Mouse (Mus musculus): ENCODE results near the gene Dnajc5.

Dnajc5 gene

DNA sequence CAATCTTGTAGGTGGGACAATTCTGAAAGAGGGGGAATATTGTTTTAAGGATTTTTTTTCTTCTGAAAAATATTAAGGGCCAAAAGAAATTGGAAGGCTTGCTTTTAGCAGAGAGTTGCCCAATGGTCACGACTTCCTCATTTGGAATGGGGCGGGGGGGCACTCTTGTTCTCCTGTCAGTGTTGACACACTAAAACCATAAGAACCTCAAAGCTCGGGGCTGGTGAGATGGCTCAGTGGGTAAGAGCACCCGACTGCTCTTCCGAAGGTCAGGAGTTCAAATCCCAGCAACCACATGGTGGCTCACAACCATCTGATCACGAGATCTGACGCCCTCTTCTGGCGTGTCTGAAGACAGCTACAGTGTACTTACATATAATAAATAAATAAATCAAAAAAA, 24.4 kb upstream of the Dnajc5 start:
- ChIA-PET CTCF (interaction anchor here (0.7 to 2.4 kb wide), 27 partner anchors 8 to 309 kb away, joined by 3 to 19 read pairs (median 5); partner anchors contain the start of genes Dnajc5 (in 2 of the 4), Ppdpf (in 2 of the 4) and Arfrp1 (in 1 of the 4)), POLR2A (interaction anchor here in 3 of 4 experiments (0.9 to 13.6 kb wide), 25 partner anchors 8 to 575 kb away, joined by 3 to 95 read pairs (median 6); partner anchors contain the start of genes Dnajc5 (in 3 of the 3), Arfrp1 (in 1 of the 3), Rtel1 (in 1 of the 3) and Stmn3 (in 1 of the 3))

DNA sequence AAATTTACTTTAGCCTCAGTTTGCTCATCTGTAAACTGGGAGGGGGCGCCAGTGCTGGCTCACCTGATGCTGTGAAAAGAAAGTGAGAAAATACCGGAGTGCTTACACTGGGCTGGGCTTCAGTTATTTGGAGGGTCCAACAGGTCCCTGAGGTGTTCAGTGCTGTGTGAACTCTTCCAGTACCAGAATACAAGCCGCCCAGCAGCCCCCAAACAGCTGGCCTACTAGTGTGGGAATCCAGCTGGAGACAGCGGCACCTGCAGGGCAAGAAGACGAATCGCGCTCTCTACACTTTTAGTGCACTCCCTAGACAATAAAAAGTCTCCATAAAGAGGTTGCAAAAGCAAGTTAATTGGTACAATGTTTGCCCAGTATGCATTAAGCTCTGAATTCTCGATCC, 24.0 kb upstream of the Dnajc5 start:
- POLR2A ChIA-PET, result interaction anchor here in 3 of 4 experiments (0.6 to 13.6 kb wide), 39 partner anchors 8 to 606 kb away, joined by 3 to 95 read pairs (median 5); partner anchors contain the start of genes Dnajc5 (in 3 of the 3), Zbtb46 (in 2 of the 3), Arfrp1 (in 1 of the 3) and Rtel1 (in 1 of the 3)
- CTCF ChIA-PET, result interaction anchor here (0.6 to 2.4 kb wide), 33 partner anchors 8 to 310 kb away, joined by 3 to 19 read pairs (median 4); partner anchors contain the start of genes Dnajc5 (in 2 of the 4), Ppdpf (in 2 of the 4) and Arfrp1 (in 1 of the 4)

DNA sequence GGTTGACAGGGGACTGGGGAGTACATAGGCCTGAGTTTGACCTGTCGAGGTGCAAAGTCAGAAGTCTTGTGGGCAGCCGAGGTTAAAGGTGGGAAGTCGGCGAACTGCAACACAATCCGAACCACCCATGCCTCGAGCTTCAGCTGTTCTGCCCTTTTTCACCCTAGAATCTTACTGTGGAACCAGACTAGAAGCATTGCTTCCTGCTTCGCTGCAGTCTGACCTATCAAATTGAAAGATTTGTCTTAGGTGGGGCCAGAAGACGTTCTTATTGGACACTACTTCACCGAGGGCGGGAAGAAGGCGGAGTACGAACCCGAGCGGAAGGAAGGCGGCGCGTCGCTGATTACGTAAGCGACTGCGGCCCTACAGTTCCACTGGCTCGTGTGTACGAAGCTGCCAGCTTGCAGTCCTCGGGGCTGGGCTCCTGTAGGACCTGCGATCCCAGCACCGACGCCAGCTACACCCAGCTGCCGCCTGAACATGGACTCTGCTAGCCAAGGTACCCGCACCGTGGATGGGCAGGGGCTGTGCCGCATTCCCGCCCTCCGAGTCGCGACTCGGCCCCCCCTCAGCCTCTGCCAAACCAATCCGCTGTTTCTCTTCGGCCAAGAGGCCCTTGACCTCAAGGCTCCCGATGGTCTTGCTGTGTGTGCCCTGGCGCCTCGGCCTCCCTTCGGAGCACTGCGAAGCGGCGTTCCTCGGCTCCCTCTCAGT, 23.3 kb upstream of the Dnajc5 start, which contains the start of gene Tpd52l2:
Tpd52l2 (plus strand) TSS at position 312 of the 717 bp plus-strand sequence.
- CTCF ChIA-PET, result interaction anchor here (0.6 to 2.4 kb wide), 32 partner anchors 8 to 310 kb away, joined by 3 to 19 read pairs (median 4); partner anchors contain the start of genes Dnajc5 (in 2 of the 4), Ppdpf (in 2 of the 4) and Arfrp1 (in 1 of the 4)
- POLR2A ChIA-PET, result interaction anchor here (0.6 to 13.6 kb wide), 49 partner anchors 8 to 607 kb away, joined by 3 to 95 read pairs (median 4); partner anchors contain the start of genes Dnajc5 (in 4 of the 4), Zbtb46 (in 2 of the 4), Arfrp1 (in 1 of the 4) and Rtel1 (in 1 of the 4)

- POLR2A ChIA-PET, result interaction anchor here (0.6 to 13.6 kb wide), 33 partner anchors 8 to 577 kb away, joined by 3 to 95 read pairs (median 5); partner anchors contain the start of genes Dnajc5 (in 4 of the 4), Arfrp1 (in 1 of the 4), Rtel1 (in 1 of the 4) and Samd10 (in 1 of the 4)
- CTCF ChIA-PET, result interaction anchor here in 3 of 4 experiments (0.6 to 2.4 kb wide), 17 partner anchors 10 to 311 kb away, joined by 3 to 19 read pairs (median 5); partner anchors contain the start of genes Dnajc5 (in 2 of the 3) and Ppdpf (in 2 of the 3)
Measured at GRCm38 (mm10) chr2:181497548-181497875, 22.8 kb upstream of the Dnajc5 start.

GRCm38 (mm10) chr2:181498644-181499043, 21.6 kb upstream of the Dnajc5 start:
- ChIA-PET CTCF (interaction anchor here in 2 of 4 experiments (0.5 to 0.8 kb wide), 2 partner anchors 13 to 21 kb away, joined by 3 to 5 read pairs; partner anchors contain the start of gene Dnajc5 (in 1 of the 2)), POLR2A (interaction anchor here in 3 of 4 experiments (0.6 to 13.6 kb wide), 10 partner anchors 9 to 178 kb away, joined by 3 to 95 read pairs (median 4); partner anchors contain the start of genes Dnajc5 (in 2 of the 3) and Zbtb46 (in 1 of the 3))

- ChIA-PET POLR2A (interaction anchor here in 2 of 4 experiments (2.1 to 3.0 kb wide), 2 partner anchors 11 to 12 kb away, joined by 10 to 16 read pairs; partner anchors contain the start of genes Dnajc5 (in 1 of the 2) and Tpd52l2 (in 1 of the 2)), CTCF (interaction anchor here in 1 of 4 experiments (1.0 kb wide), 1 partner anchor 56 kb away, joined by 4 read pairs; no protein-coding TSS in a partner anchor)
Measured at GRCm38 (mm10) chr2:181509191-181509590, 11.1 kb upstream of the Dnajc5 start.

DNA sequence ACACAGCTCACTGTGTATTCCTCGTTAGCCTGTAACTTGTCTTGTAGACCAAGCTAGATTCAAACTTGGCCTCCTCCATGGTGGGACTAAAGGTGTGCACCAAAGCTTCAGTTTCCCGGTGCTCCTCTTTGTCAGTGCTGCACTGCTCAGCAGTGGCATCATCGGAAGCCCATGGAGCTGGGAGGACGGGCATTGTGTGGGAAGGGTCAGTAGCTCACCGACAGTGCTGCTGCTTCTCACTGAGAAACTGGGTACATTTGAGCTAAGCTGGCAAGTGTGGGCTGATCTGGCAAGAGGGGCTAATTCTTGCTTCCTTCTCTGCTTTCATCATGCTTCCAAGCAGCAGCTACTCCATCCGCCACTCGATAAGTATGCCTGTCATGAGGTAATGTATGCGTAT, 9.1 kb upstream of the Dnajc5 start:
- CTCF ChIA-PET, result interaction anchor here in 1 of 4 experiments (1.7 kb wide), 1 partner anchor 12 kb away, joined by 9 read pairs; no protein-coding TSS in a partner anchor

GRCm38 (mm10) chr2:181519201-181519600, 1.1 kb upstream of the Dnajc5 start:
- CTCF ChIA-PET, result interaction anchor here (1.1 to 2.1 kb wide), 7 partner anchors 11 to 160 kb away, joined by 3 to 7 read pairs (median 5); partner anchors contain the start of gene Tpd52l2 (in 1 of the 4)

More for the DNA sequence above, 9.1 kb upstream of the Dnajc5 start:
- POLR2A ChIA-PET, result interaction anchor here (0.6 to 1.9 kb wide), 12 partner anchors 9 to 204 kb away, joined by 3 to 22 read pairs (median 5); partner anchors contain the start of genes Dnajc5 (in 3 of the 4), Tpd52l2 (in 2 of the 4) and Oprl1 (in 1 of the 4)

GRCm38 (mm10) chr2:181520936-181521227, 597 bp downstream of the Dnajc5 start:
- ChIA-PET CTCF (interaction anchor here in 1 of 4 experiments (1.2 to 2.7 kb wide), 6 partner anchors 8 to 158 kb away, joined by 3 to 15 read pairs (median 6); partner anchors contain the start of genes Abhd16b and Tpd52l2), POLR2A (interaction anchor here (0.8 to 9.5 kb wide), 57 partner anchors 8 to 811 kb away, joined by 3 to 95 read pairs (median 6); partner anchors contain the start of genes Tpd52l2 (in 3 of the 4), Abhd16b (in 2 of the 4), Arfrp1 (in 2 of the 4) and Samd10 (in 2 of the 4))

More at GRCm38 (mm10) chr2:181519201-181519600, 1.1 kb upstream of the Dnajc5 start:
- POLR2A ChIA-PET, result interaction anchor here in 3 of 4 experiments (0.6 to 9.5 kb wide), 52 partner anchors 8 to 332 kb away, joined by 3 to 95 read pairs (median 5); partner anchors contain the start of genes Tpd52l2 (in 3 of the 3), Abhd16b (in 2 of the 3), Ppdpf (in 2 of the 3) and Samd10 (in 2 of the 3)

GRCm38 (mm10) chr2:181521491-181521890, 1.2 kb downstream of the Dnajc5 start:
- CTCF ChIA-PET, result interaction anchor here in 1 of 4 experiments (2.7 kb wide), 1 partner anchor 157 kb away, joined by 15 read pairs; no protein-coding TSS in a partner anchor
- POLR2A ChIA-PET, result interaction anchor here in 3 of 4 experiments (0.6 to 9.5 kb wide), 16 partner anchors 9 to 333 kb away, joined by 3 to 95 read pairs (median 16); partner anchors contain the start of genes Abhd16b (in 2 of the 3) and Tpd52l2 (in 2 of the 3)

- ChIA-PET POLR2A (interaction anchor here (0.6 to 9.5 kb wide), 21 partner anchors 8 to 216 kb away, joined by 3 to 95 read pairs (median 4); partner anchors contain the start of genes Samd10 (in 2 of the 4), Arfrp1 (in 1 of the 4), Tpd52l2 (in 1 of the 4) and Zgpat (in 1 of the 4)), CTCF (interaction anchor here (0.5 to 2.7 kb wide), 57 partner anchors 9 to 556 kb away, joined by 3 to 16 read pairs (median 4); partner anchors contain the start of genes Tpd52l2 (in 2 of the 4), Abhd16b (in 1 of the 4), Arfgap1 (in 1 of the 4) and Ppdpf (in 1 of the 4))
Measured at GRCm38 (mm10) chr2:181522811-181523210, 2.5 kb downstream of the Dnajc5 start.

- CTCF ChIA-PET, result interaction anchor here in 1 of 4 experiments (1.2 kb wide), 1 partner anchor 55 kb away, joined by 3 read pairs; no protein-coding TSS in a partner anchor
- POLR2A ChIA-PET, result interaction anchor here in 2 of 4 experiments (1.4 to 1.6 kb wide), 3 partner anchors 13 to 144 kb away, joined by 3 to 4 read pairs (median 3); partner anchors contain the start of gene Abhd16b (in 1 of the 2)
Measured at GRCm38 (mm10) chr2:181525526-181525925, 5.2 kb downstream of the Dnajc5 start.

GRCm38 (mm10) chr2:181529076-181529475, 8.8 kb downstream of the Dnajc5 start:
- ChIA-PET POLR2A (interaction anchor here in 3 of 4 experiments (0.8 to 6.0 kb wide), 10 partner anchors 8 to 52 kb away, joined by 3 to 46 read pairs (median 3); partner anchors contain the start of genes Dnajc5 (in 3 of the 3) and Tpd52l2 (in 1 of the 3)), CTCF (interaction anchor here in 1 of 4 experiments (0.9 kb wide), 1 partner anchor 9 kb away, joined by 3 read pairs; the partner anchor contains the start of gene Dnajc5)

DNA sequence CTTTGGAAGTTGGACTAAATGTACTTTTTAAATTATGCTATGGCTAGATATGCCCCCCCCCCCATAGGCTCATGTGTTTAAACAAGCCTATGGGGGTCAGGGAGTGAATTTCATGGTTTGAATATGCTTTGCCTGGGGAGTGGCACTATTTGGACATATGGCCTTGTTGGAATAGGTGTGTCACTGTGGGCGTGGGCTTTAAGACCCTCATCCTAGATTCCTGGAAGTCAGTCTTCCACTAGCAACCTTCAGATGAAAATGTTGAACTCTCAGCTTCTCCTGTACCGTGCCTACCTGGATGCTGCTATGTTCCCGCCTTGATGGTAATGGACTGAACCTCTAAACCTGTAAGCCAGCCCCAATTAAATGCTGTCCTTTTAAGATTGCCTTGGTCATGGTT, 12.3 kb downstream of the Dnajc5 start:
- CTCF ChIA-PET, result interaction anchor here in 2 of 4 experiments (0.6 to 2.7 kb wide), 4 partner anchors 10 to 516 kb away, joined by 4 to 12 read pairs (median 8); no protein-coding TSS in a partner anchor
- POLR2A ChIA-PET, result interaction anchor here in 2 of 4 experiments (0.5 to 6.0 kb wide), 13 partner anchors 8 to 89 kb away, joined by 3 to 46 read pairs (median 8); partner anchors contain the start of genes Dnajc5 (in 2 of the 2) and Tpd52l2 (in 2 of the 2)

DNA sequence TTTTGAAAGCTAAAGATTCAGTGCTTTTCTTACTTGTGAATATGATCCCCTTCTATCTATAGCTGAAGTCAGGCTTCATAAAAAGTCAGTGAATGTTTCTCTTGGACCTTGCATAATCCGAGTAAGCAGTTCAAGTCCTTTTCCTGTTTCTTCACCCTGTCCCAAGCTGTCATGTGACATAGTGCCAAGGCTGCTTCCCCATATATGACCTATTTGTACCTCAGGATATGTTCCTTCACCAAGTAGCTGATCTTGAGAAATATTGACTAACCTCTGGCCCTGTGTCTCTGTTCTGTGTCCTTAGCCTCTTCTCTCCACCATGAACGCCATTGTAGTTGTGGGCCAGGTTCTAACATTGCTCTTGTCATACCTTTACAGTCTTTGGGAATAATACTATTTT, 16.1 kb downstream of the Dnajc5 start:
- POLR2A ChIA-PET, result interaction anchor here in 1 of 4 experiments (0.8 to 3.2 kb wide), 3 partner anchors 14 to 166 kb away, joined by 3 to 11 read pairs (median 4); no protein-coding TSS in a partner anchor

GRCm38 (mm10) chr2:181537444-181538047, 17.3 kb downstream of the Dnajc5 start:
- ChIA-PET POLR2A (interaction anchor here (0.6 to 2.1 kb wide), 15 partner anchors 15 to 173 kb away, joined by 3 to 17 read pairs (median 4); partner anchors contain the start of genes Dnajc5 (in 3 of the 4), Abhd16b (in 1 of the 4) and Zgpat (in 1 of the 4)), CTCF (interaction anchor here in 2 of 4 experiments (0.7 to 2.6 kb wide), 8 partner anchors 15 to 350 kb away, joined by 3 to 10 read pairs (median 3); partner anchors contain the start of genes Dnajc5 (in 1 of the 2) and Ppdpf (in 1 of the 2))

More for the DNA sequence above, 16.1 kb downstream of the Dnajc5 start:
- CTCF ChIA-PET, result interaction anchor here in 2 of 4 experiments (1.3 to 2.6 kb wide), 2 partner anchors 13 to 14 kb away, joined by 6 to 10 read pairs; no protein-coding TSS in a partner anchor

All from embryonic stem cell, embryonic (primary cell).